Mouse (Mus musculus) spleen, adult 2 months (tissue): ENCODE results near the gene Phip.

Experiments
- CTCF ChIP-seq: fragments of 200-500 bp; IDR thresholded peaks from 2 replicates; pipeline ENCODE4 v1.5.1; 2011; ENCODE audit warnings: mild to moderate bottlenecking, inconsistent platforms; ENCODE audit not compliant: insufficient read depth, insufficient read length, insufficient replicate concordance; ENCODE audit errors: extremely low read depth
- POLR2A ChIP-seq: fragments of 200-500 bp; IDR thresholded peaks from 2 replicates; pipeline ENCODE4 v1.6.1; 2011; ENCODE audit warnings: low read depth, low read length, inconsistent platforms

- no peak for TF ChIP-seq CTCF
- TF ChIP-seq POLR2A = no peak
Measured at GRCm38 (mm10) chr9:82976219-82976618, 903 bp upstream of the Phip start.
